Mouse (Mus musculus) bone marrow macrophage, adult 2 months (primary cell): ENCODE data around the gene Dnah14. TPM values are rescaled to one million over a fixed set of nuclear protein-coding genes. Genes with fewer than 3 reads are reported as not detected.

Experiments
- H3K27ac ChIP-seq: 2 replicates; pipeline ENCODE4 v1.5.1; 2012; ENCODE audit warnings: low read depth, low read length; ENCODE audit not compliant: insufficient read depth
- H3K4me1 ChIP-seq: 2 replicates; pipeline ENCODE4 v1.6.1; 2012; ENCODE audit warnings: low read length; ENCODE audit not compliant: control insufficient read depth, insufficient read depth
- H3K4me3 ChIP-seq: 2 replicates; pipeline ENCODE4 v1.5.1; 2012; ENCODE audit warnings: mild to moderate bottlenecking, low read length, moderate library complexity; ENCODE audit not compliant: insufficient read depth
- CTCF ChIP-seq: IDR thresholded peaks from 2 replicates; pipeline ENCODE4 v1.5.1; 2012; ENCODE audit warnings: low read depth, mild to moderate bottlenecking, low read length, moderate library complexity
- POLR2A ChIP-seq: IDR thresholded peaks from 2 replicates; pipeline ENCODE4 v1.6.1; 2012; ENCODE audit warnings: mild to moderate bottlenecking, low read depth, low read length, borderline replicate concordance
- polyA plus RNA-seq: library from polyadenylated mRNA; stranded (reverse); fragments of >200 nt; gene quantifications from 2 replicates; pipeline ENCODE4 v1.2.4, GENCODE M21; 2012; ENCODE audit not compliant: missing spikeins, insufficient read depth, insufficient read length

Dnah14 gene
- polyA plus RNA-seq, 1 experiment, result not detected

DNA sequence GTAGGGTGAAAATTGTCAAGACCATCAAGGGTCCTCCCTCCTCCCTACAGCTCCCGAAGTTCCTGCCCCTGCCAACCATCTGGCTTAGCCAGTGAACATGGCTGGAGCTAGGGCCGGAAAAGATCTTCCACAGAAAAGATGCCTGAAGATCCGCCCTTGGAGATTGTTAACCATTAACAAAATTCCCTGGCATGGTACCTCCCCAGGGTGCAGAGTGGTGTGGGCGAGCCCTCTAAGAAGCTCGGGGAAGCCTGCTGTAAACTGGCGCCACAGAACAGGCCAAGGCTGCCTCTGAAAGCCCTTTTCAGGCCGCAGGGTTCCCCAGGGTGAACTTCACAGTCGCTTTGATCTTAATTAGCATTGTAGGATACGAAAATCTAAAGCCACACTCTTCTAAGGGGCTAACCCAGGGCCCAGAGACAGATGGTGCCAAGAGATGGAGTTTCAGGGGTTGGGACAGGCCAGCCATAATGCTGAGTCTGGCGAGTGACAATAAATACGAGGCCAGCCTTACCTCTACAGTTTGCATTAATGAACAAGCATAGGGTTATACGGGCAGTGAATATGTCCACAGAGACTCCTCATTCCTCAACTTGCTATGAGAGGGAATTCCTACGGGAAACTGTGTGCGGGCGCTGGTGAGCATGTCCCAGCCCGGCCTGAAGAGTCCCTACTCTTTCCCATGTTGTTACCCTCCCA is 286.5 kb downstream of the Dnah14 start:
- Histone ChIP-seq H3K4me3 (no peak overlapping the region), H3K27ac (no peak overlapping the region), H3K4me1 (peaks cover 15% of the 10 kb centered on the region)
- no peak for TF ChIP-seq CTCF
- TF ChIP-seq POLR2A, result no peak

DNA sequence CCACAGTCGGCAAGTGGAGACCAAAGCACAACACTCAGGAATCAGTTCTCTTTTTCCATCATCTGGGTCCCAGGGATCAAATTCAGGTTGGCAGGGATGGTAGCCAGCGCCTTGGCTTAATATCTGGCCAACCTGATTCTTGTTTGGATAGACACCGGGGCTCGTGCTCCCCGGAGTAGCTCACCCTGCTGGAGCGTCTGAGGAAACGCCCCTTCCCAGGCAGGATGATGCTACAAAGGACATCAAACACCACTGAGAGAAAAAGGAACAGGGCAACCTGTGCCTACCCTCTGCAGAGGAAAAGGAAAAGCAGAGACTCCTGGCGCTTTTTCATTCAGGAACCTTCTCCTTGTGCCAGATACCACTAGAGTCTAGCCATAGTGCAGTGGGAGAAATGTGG is 287.1 kb downstream of the Dnah14 start:
- no peak overlapping the region for H3K4me3 ChIP-seq
- peaks cover 15% of the 10 kb centered on the region for H3K4me1 ChIP-seq
- TF ChIP-seq CTCF (no peak), POLR2A (no peak)
- no peak overlapping the region for H3K27ac ChIP-seq

Other genes starting within 250 kb of the Dnah14 start
- not detected in 2 replicates for gene Cnih3, start 223.9 kb upstream of the Dnah14 start, polyA plus RNA-seq
- gene Ccdc121, start 65.1 kb upstream of the Dnah14 start, polyA plus RNA-seq, result not detected in 2 replicates